Mouse (Mus musculus) myocyte (in vitro differentiated cells): ENCODE measurements around the gene Ceacam9. TPM values are rescaled to one million over a fixed set of nuclear protein-coding genes. Genes with fewer than 3 reads are reported as not detected.
A peak's percentile ranks its signal among the peaks of the same experiment; 100 is the strongest.
"Not testable (repeated sequence)": the region's sequence is repeated elsewhere in the genome, so short reads cannot be mapped to it uniquely, and the experiment has no call there.

Experiments used
- H3K27me3 ChIP-seq: one replicate; pipeline ENCODE4 v1.6.1; 2011; ENCODE audit not compliant: control insufficient read depth, insufficient read depth, insufficient read length
- H3K36me3 ChIP-seq: one replicate; pipeline ENCODE4 v1.6.1; 2011; ENCODE audit not compliant: control insufficient read depth, insufficient read depth
- H3K4me2 ChIP-seq: one replicate; pipeline ENCODE4 v1.6.1; 2011; ENCODE audit warnings: low read depth, control low read depth
- H3K4me3 ChIP-seq: one replicate; pipeline ENCODE4 v1.5.1; 2011; ENCODE audit warnings: mild to moderate bottlenecking, control low read depth, moderate library complexity
- H3K79me2 ChIP-seq: one replicate; pipeline ENCODE4 v1.6.1; 2011; ENCODE audit not compliant: control insufficient read depth, insufficient read depth
- H3ac ChIP-seq: one replicate; pipeline ENCODE4 v1.6.1; 2011; ENCODE audit not compliant: control insufficient read depth, insufficient read length
- CEBPB ChIP-seq: IDR thresholded peaks from 2 replicates; pipeline ENCODE4 v1.6.1; 2011; ENCODE audit warnings: mild to moderate bottlenecking, moderate library complexity; ENCODE audit not compliant: poor library complexity, insufficient read depth, severe bottlenecking
- E2F4 ChIP-seq: IDR thresholded peaks from one replicate; pipeline ENCODE4 v1.6.1; 2011; ENCODE audit warnings: mild to moderate bottlenecking, control low read depth, moderate library complexity; ENCODE audit not compliant: insufficient read depth
- MAX ChIP-seq: IDR thresholded peaks from one replicate; pipeline ENCODE4 v1.6.1; 2011; ENCODE audit warnings: low read depth, mild to moderate bottlenecking, control low read depth
- MYOD1 ChIP-seq, 3 experiments: IDR thresholded peaks; one replicate each; pipeline ENCODE4 v1.6.1; 2011; ENCODE audit warnings: control low read depth in 2 of 3, low read depth in 2 of 3, mild to moderate bottlenecking in 2 of 3, moderate library complexity in 1 of 3; ENCODE audit not compliant: insufficient read length in 2 of 3, control insufficient read depth in 1 of 3
- MYOG ChIP-seq, 3 experiments: IDR thresholded peaks; one replicate each; pipeline ENCODE4 v1.6.1; 2011; ENCODE audit warnings: control low read depth in 2 of 3, low read depth in 2 of 3, mild to moderate bottlenecking in 2 of 3; ENCODE audit not compliant: insufficient read length in 2 of 3, control insufficient read depth in 1 of 3, insufficient read depth in 1 of 3
- POLR2A ChIP-seq: IDR thresholded peaks from one replicate; pipeline ENCODE4 v1.6.1; 2011; ENCODE audit warnings: low read depth, mild to moderate bottlenecking, control low read depth, moderate library complexity; ENCODE audit not compliant: insufficient read length
- POLR2AphosphoS2 ChIP-seq: IDR thresholded peaks from one replicate; pipeline ENCODE4 v1.6.1; 2011; ENCODE audit warnings: low read depth, control low read depth; ENCODE audit not compliant: insufficient read length
- REST ChIP-seq: IDR thresholded peaks from one replicate; pipeline ENCODE4 v1.6.1; 2011; ENCODE audit warnings: mild to moderate bottlenecking, control low read depth, moderate library complexity; ENCODE audit not compliant: insufficient read depth, insufficient read length
- SRF ChIP-seq: IDR thresholded peaks from one replicate; pipeline ENCODE4 v1.6.1; 2011; ENCODE audit warnings: low read depth; ENCODE audit not compliant: control insufficient read depth, insufficient read length
- TCF12 ChIP-seq: IDR thresholded peaks from one replicate; pipeline ENCODE4 v1.6.1; 2011; ENCODE audit warnings: mild to moderate bottlenecking, control low read depth; ENCODE audit not compliant: poor library complexity, insufficient read depth, severe bottlenecking
- TCF3 ChIP-seq: IDR thresholded peaks from one replicate; pipeline ENCODE4 v1.6.1; 2011; ENCODE audit warnings: low read depth, control low read depth; ENCODE audit not compliant: insufficient read length
- USF1 ChIP-seq: IDR thresholded peaks from one replicate; pipeline ENCODE4 v1.6.1; 2011; ENCODE audit warnings: low read depth, mild to moderate bottlenecking, control low read depth, moderate library complexity
- polyA plus RNA-seq: library from polyadenylated mRNA; unstranded; fragments of >200 nt; fragmentation: generic; extraction: Trizol; gene quantifications from one replicate; pipeline ENCODE4 v1.2.1, GENCODE M21; 2012; ENCODE audit warnings: missing spikeins

Ceacam9 gene
- polyA plus RNA-seq, 1 experiment, result not detected

GRCm38 (mm10) chr7:16728596-16729348 is 7.0 kb downstream of the Ceacam9 start:
- no peak overlapping the region for H3K4me3 ChIP-seq
- H3K4me2 ChIP-seq, result peak overlapping the region; percentile 60
- no peaks in the 10 kb centered on the region for H3K36me3 ChIP-seq

GRCm38 (mm10) chr7:16729563-16729962 is 7.8 kb downstream of the Ceacam9 start:
- H3K36me3 ChIP-seq, H3K4me3 ChIP-seq, H3K4me2 ChIP-seq: not testable (repeated sequence)

More at GRCm38 (mm10) chr7:16728596-16729348, 7.0 kb downstream of the Ceacam9 start:
- TF ChIP-seq MYOD1 (IDR thresholded peaks at IDR 0.05; ENCODE audit: control insufficient read depth in 1 of 3, insufficient read length in 2 of 3, low read depth in 2 of 3), result no peak
- no peak for TF ChIP-seq E2F4
- no peak for TF ChIP-seq TCF12
- TF ChIP-seq POLR2AphosphoS2, result no peak
- TF ChIP-seq REST, result no peak
- TF ChIP-seq MAX, result no peak
- TF ChIP-seq CEBPB, result no peak
- no peak for TF ChIP-seq USF1
- TF ChIP-seq TCF3, result no peak
- no peak for TF ChIP-seq POLR2A
- TF ChIP-seq MYOG (IDR thresholded peaks at IDR 0.05; ENCODE audit: control insufficient read depth in 1 of 3, insufficient read depth in 1 of 3, insufficient read length in 2 of 3, low read depth in 2 of 3), result no peak
- H3K79me2 ChIP-seq, result no peaks in the 10 kb centered on the region
- no peaks in the 10 kb centered on the region for H3K27me3 ChIP-seq
- H3ac ChIP-seq, result no peak overlapping the region

GRCm38 (mm10) chr7:16730791-16731190 is 9.1 kb downstream of the Ceacam9 start:
- TF ChIP-seq MYOD1 (IDR thresholded peaks at IDR 0.05; ENCODE audit: control insufficient read depth in 1 of 3, insufficient read length in 2 of 3, low read depth in 2 of 3), result no peak
- TF ChIP-seq SRF, result no peak
- no peak for TF ChIP-seq REST
- no peak for TF ChIP-seq USF1
- no peak for TF ChIP-seq MAX
- TF ChIP-seq POLR2AphosphoS2, result no peak
- no peak for TF ChIP-seq TCF12
- no peak for TF ChIP-seq E2F4
- no peak for TF ChIP-seq POLR2A
- TF ChIP-seq MYOG (IDR thresholded peaks at IDR 0.05; ENCODE audit: control insufficient read depth in 1 of 3, insufficient read depth in 1 of 3, insufficient read length in 2 of 3, low read depth in 2 of 3), result no peak
- TF ChIP-seq CEBPB, result no peak
- no peak for TF ChIP-seq TCF3
- Histone ChIP-seq H3K36me3 (no peaks in the 10 kb centered on the region), H3K27me3 (no peaks in the 10 kb centered on the region), H3K4me2 (no peak overlapping the region), H3K79me2 (no peaks in the 10 kb centered on the region), H3ac (no peak overlapping the region), H3K4me3 (no peak overlapping the region)

More at GRCm38 (mm10) chr7:16729563-16729962, 7.8 kb downstream of the Ceacam9 start:
- H3K27me3 ChIP-seq, H3ac ChIP-seq, H3K79me2 ChIP-seq: not testable (repeated sequence)

DNA sequence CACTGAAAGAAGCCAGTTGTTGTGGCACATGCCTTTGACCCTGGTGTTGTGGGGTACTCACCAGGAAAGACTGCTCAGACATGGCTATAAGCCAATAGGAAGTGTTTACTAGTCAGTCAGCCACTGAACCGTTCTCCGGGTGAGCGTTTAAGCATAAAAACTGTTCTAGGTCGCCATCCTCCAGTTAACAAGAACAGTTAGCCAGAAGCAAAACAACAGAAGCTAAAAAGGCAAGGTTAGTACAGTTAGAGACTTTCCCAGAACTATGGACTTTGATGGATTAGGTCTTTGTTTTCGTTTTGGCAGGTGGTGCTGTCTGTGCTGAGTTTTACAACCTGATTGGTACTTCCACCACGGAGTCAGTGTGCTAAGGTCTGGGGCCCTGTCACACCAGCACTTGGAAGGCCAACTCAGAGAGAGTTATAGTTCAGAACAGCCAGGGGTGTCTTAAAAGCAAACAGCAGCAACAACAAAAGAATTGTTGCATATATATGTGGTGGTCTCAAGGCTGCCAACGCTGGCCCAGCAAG is 10.2 kb downstream of the Ceacam9 start:
- Histone ChIP-seq H3K79me2 (no peaks in the 10 kb centered on the region), H3ac (no peak overlapping the region), H3K27me3 (no peaks in the 10 kb centered on the region), H3K4me3 (no peak overlapping the region), H3K36me3 (no peaks in the 10 kb centered on the region), H3K4me2 (no peak overlapping the region)
- TF ChIP-seq MYOG (IDR thresholded peaks at IDR 0.05; ENCODE audit: control insufficient read depth in 1 of 3, insufficient read depth in 1 of 3, insufficient read length in 2 of 3, low read depth in 2 of 3) (no peak), CEBPB (no peak), TCF3 (no peak), MAX (no peak), MYOD1 (IDR thresholded peaks at IDR 0.05; ENCODE audit: control insufficient read depth in 1 of 3, insufficient read length in 2 of 3, low read depth in 2 of 3) (no peak), REST (no peak), SRF (no peak), E2F4 (no peak), POLR2A (no peak), POLR2AphosphoS2 (no peak), TCF12 (no peak)

- Histone ChIP-seq H3K79me2 (peaks cover 29% of the 10 kb centered on the region), H3K27me3 (no peaks in the 10 kb centered on the region), H3ac (no peak overlapping the region), H3K4me3 (peak overlapping the region; percentile 77), H3K36me3 (no peaks in the 10 kb centered on the region), H3K4me2 (peak overlapping the region; percentile 81)
- TF ChIP-seq TCF3, result no peak
- no peak for TF ChIP-seq TCF12
- no peak for TF ChIP-seq MYOG (IDR thresholded peaks at IDR 0.05; ENCODE audit: control insufficient read depth in 1 of 3, insufficient read depth in 1 of 3, insufficient read length in 2 of 3, low read depth in 2 of 3)
- TF ChIP-seq REST, result no peak
- TF ChIP-seq POLR2A, result no peak
- no peak for TF ChIP-seq POLR2AphosphoS2
- TF ChIP-seq USF1, result no peak
- no peak for TF ChIP-seq MAX
- no peak for TF ChIP-seq CEBPB
- TF ChIP-seq E2F4, result no peak
- TF ChIP-seq SRF, result no peak
- TF ChIP-seq MYOD1 (IDR thresholded peaks at IDR 0.05; ENCODE audit: control insufficient read depth in 1 of 3, insufficient read length in 2 of 3, low read depth in 2 of 3), result no peak
These were observed 15.9 kb downstream of the Ceacam9 start for GRCm38 (mm10) chr7:16737606-16738072.
